Comparison of ENCODE assay signal across 8 mouse cellular contexts in genomic region chr2:31259367-31259920, GRCm38 (mm10). TPM values are rescaled to one million over a fixed set of nuclear protein-coding genes. Genes with fewer than 3 reads are reported as not detected.
A peak's percentile ranks its signal among the peaks of the same experiment; 100 is the strongest.
DNase-seq lines count a peak whose midpoint lies in the region; ATAC-seq and TF ChIP-seq lines count a peak whose summit lies in the region.

No protein-coding gene starts in this region.

- H3K4me3 ChIP-seq in left cerebral cortex, adult 2 months, result peak overlapping the region; percentile 60
- peak overlapping the region; percentile 44 for H3K4me3 ChIP-seq in embryonic facial prominence, embryonic 13.5 days
- peak overlapping the region; percentile 31 for H3K4me3 ChIP-seq in hindbrain, postnatal 0 days (ENCODE audit: low read length)
- H3K4me3 ChIP-seq in midbrain, postnatal 0 days (ENCODE audit: low read depth, low read length), result peak overlapping the region; percentile 26

- TF ChIP-seq CTCF in left cerebral cortex, adult 2 months (IDR thresholded peaks at IDR 0.05), result no peak
- no peak for TF ChIP-seq CTCF in hindbrain, postnatal 0 days (IDR thresholded peaks at IDR 0.05; ENCODE audit: low read depth)
- no peak for TF ChIP-seq CTCF in midbrain, postnatal 0 days (IDR thresholded peaks at IDR 0.05)

- peaks cover 11% of the 10 kb centered on the region for H3K36me3 ChIP-seq in embryonic facial prominence, embryonic 13.5 days
- H3K36me3 ChIP-seq in hindbrain, postnatal 0 days (ENCODE audit: insufficient read depth, low read length), result no peaks in the 10 kb centered on the region
- no peaks in the 10 kb centered on the region for H3K36me3 ChIP-seq in midbrain, postnatal 0 days (ENCODE audit: insufficient read depth, low read length)

- 33% methylated on average over 9 of the region's 9 CpGs for WGBS in embryonic facial prominence, embryonic 13.5 days
- WGBS in hindbrain, postnatal 0 days, result 27% methylated on average over 9 of the region's 9 CpGs
- 26% methylated on average over 9 of the region's 9 CpGs for WGBS in midbrain, postnatal 0 days

- H3K9ac ChIP-seq in embryonic facial prominence, embryonic 13.5 days, result peak overlapping the region; percentile 65
- H3K9ac ChIP-seq in hindbrain, postnatal 0 days (replicated peaks; ENCODE audit: low read length), result peak overlapping the region; percentile 35; the same call in 1 of the 2 replicates
- H3K9ac ChIP-seq in midbrain, postnatal 0 days (replicated peaks; ENCODE audit: low read length, poor library complexity, severe bottlenecking), result no peak overlapping the region; the same call in 1 of the 2 replicates

- H3K4me1 ChIP-seq in embryonic facial prominence, embryonic 13.5 days, result peaks cover 77% of the 10 kb centered on the region
- H3K4me1 ChIP-seq in hindbrain, postnatal 0 days (ENCODE audit: insufficient read depth, low read length), result peaks cover 62% of the 10 kb centered on the region
- H3K4me1 ChIP-seq in midbrain, postnatal 0 days (ENCODE audit: insufficient read depth, low read length), result peaks cover 44% of the 10 kb centered on the region

- H3K27ac ChIP-seq in left cerebral cortex, adult 2 months, result peak overlapping the region; percentile 96
- H3K27ac ChIP-seq in embryonic facial prominence, embryonic 13.5 days, result peak overlapping the region; percentile 60
- H3K27ac ChIP-seq in hindbrain, postnatal 0 days, result peak overlapping the region; percentile 17
- no peak overlapping the region for H3K27ac ChIP-seq in midbrain, postnatal 0 days (ENCODE audit: low read depth, low read length)

- DNase-seq in left cerebral cortex, adult 2 months (ENCODE audit: extremely low spot score in 1 of 2, low spot score in 2 of 2), result no peak
- no peak for DNase-seq in left cerebral cortex, postnatal 25 days (ENCODE audit: low spot score in 2 of 2)
- DNase-seq in hindbrain, postnatal 0 days (ENCODE audit: low spot score), result no peak
- no peak for DNase-seq in midbrain, postnatal 0 days (ENCODE audit: low spot score)
- DNase-seq in Muller cell, postnatal 12 days (ENCODE audit: inconsistent ontology term), result no peak
- no peak for DNase-seq in urinary bladder, adult 18-20 months (ENCODE audit: low spot score in 2 of 2)

- H3K9me3 ChIP-seq in embryonic facial prominence, embryonic 13.5 days, result no peaks in the 10 kb centered on the region
- no peaks in the 10 kb centered on the region for H3K9me3 ChIP-seq in hindbrain, postnatal 0 days (ENCODE audit: low read length)
- no peaks in the 10 kb centered on the region for H3K9me3 ChIP-seq in midbrain, postnatal 0 days (ENCODE audit: low read length)

- no peak for ATAC-seq in embryonic facial prominence, embryonic 13.5 days (ENCODE audit: insufficient number of reproducible peaks, insufficient read depth, low FRiP score, low TSS enrichment, low read depth)
- ATAC-seq in hindbrain, postnatal 0 days, result no peak
- ATAC-seq in midbrain, postnatal 0 days (ENCODE audit: low FRiP score), result no peak
- no peak for ATAC-seq in cerebellum, adult (ENCODE audit: insufficient number of reproducible peaks, low FRiP score, low TSS enrichment)

- intact Hi-C loops in left cerebral cortex, adult 2 months (cut with DNase I), result no loop called here
- intact Hi-C loops in left cerebral cortex, postnatal 25 days (cut with DNase I), result no loop called here

- peak overlapping the region; percentile 77 for H3K4me2 ChIP-seq in embryonic facial prominence, embryonic 13.5 days
- H3K4me2 ChIP-seq in hindbrain, postnatal 0 days (ENCODE audit: low read depth, low read length), result peak overlapping the region; percentile 54
- H3K4me2 ChIP-seq in midbrain, postnatal 0 days (ENCODE audit: low read depth, low read length, poor library complexity, severe bottlenecking), result peak overlapping the region; percentile 51

- H3K27me3 ChIP-seq in embryonic facial prominence, embryonic 13.5 days, result no peaks in the 10 kb centered on the region
- no peaks in the 10 kb centered on the region for H3K27me3 ChIP-seq in hindbrain, postnatal 0 days (ENCODE audit: insufficient read depth, low read length)
- H3K27me3 ChIP-seq in midbrain, postnatal 0 days (ENCODE audit: insufficient read depth, low read length), result no peaks in the 10 kb centered on the region

RNA-seq across cellular contexts. Expression of gene Ncs1, which starts 13.8 kb away (rescaled TPM):
- total RNA-seq in left cerebral cortex, adult 2 months (2021), result 100 to 1,000 TPM; 217 to 242 TPM
- total RNA-seq in left cerebral cortex, postnatal 25 days (2021), result 100 to 1,000 TPM; 196 to 203 TPM
- polyA plus RNA-seq in embryonic facial prominence, embryonic 13.5 days (2015; fragmentation: Nextera tagmentation; extraction: Ambion mirVana), result 45.7 and 47.9 TPM in 2 replicates
- 185 and 190 TPM in 2 replicates for total RNA-seq in hindbrain, postnatal 0 days (2014; rRNA removed)
- 162 and 167 TPM in 2 replicates for polyA plus RNA-seq in hindbrain, postnatal 0 days (2015; fragmentation: Nextera tagmentation; extraction: Ambion mirVana)
- 190 and 202 TPM in 2 replicates for total RNA-seq in midbrain, postnatal 0 days (2014; rRNA removed)
- polyA plus RNA-seq in midbrain, postnatal 0 days (2015; fragmentation: Nextera tagmentation; extraction: Ambion mirVana), result 181 and 183 TPM in 2 replicates

RNA-seq across cellular contexts. Expression of gene Hmcn2, which starts 54.8 kb away (rescaled TPM):
- total RNA-seq in left cerebral cortex, adult 2 months (2021), result under 1 TPM; 0.51 to 0.52 TPM
- under 1 TPM; 0.21 to 0.32 TPM for total RNA-seq in left cerebral cortex, postnatal 25 days (2021)
- polyA plus RNA-seq in embryonic facial prominence, embryonic 13.5 days (2015; fragmentation: Nextera tagmentation; extraction: Ambion mirVana), result 0.22 TPM in 1 of 2 replicates, not detected in the other
- total RNA-seq in hindbrain, postnatal 0 days (2014; rRNA removed), result 0.68 TPM in 2 replicates
- 0.16 and 0.54 TPM in 2 replicates for polyA plus RNA-seq in hindbrain, postnatal 0 days (2015; fragmentation: Nextera tagmentation; extraction: Ambion mirVana)
- 0.60 and 1.5 TPM in 2 replicates for total RNA-seq in midbrain, postnatal 0 days (2014; rRNA removed)
- 0.29 and 0.37 TPM in 2 replicates for polyA plus RNA-seq in midbrain, postnatal 0 days (2015; fragmentation: Nextera tagmentation; extraction: Ambion mirVana)
